Mouse (Mus musculus) layer of hippocampus, adult 8-10 months (tissue): ENCODE measurements at regions not wholly inside any gene's neighbourhood (a gene's known extent, or its start where the extent isn't known, plus 50 kb on each side); places are given as distances from the start of the nearest gene placed in this dataset.

ENCODE experiments used
- DNase-seq, 2 experiments: peaks; one replicate each; pipeline ENCODE4 v3.0.0; 2022; ENCODE audit warnings: low spot score in 2 of 2

DNA sequence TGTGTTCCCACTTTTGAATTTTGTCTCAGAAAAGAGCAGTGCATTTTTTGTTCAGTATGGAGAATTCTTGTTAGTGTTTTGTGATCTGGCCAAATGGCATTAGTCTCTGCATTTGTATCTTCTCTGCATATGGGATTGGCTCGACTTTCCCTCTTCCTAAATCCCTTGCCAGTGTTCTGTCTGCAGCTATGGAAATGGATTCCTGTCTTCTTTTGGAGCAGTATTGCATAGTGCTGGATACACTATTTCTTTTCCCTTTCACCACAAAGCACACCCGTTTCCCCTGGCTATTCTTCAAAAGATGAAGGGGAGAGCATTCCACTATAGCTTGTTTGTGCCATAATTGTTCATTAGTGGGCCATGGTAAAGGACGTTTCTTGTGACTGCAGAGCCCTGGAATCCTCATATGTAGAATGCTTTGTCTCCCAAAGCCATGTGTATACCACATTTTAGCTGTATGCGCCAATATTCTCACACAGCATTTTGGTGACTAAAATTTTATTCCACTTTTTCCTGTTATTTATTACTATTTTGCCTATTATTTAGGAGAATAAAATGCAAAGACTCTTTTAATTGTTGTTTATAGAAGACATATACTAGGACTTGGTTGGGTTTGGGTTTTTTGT is 197.8 kb downstream of the Hs3st1 start:
- no peak for DNase-seq

DNA sequence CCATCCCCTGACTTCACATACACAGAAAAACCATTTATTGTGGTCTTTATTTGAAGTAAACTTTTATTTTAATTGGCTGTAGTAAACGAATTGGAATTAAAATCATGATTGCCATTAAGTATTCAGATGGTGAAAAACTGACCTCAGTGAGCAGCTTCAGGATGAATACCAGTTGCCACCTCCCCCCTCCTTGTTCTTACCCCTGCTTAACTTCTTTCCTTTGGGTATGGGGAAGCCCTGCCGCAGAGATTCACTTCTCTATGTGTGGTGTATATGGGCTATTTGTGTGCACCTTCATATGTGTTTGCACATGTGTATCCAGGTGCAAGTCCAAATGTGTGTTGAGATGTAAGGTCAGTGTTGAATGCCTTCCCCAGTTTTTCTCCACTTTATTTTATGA is 218.2 kb downstream of the Hs3st1 start:
- DNase-seq = no peak

DNA sequence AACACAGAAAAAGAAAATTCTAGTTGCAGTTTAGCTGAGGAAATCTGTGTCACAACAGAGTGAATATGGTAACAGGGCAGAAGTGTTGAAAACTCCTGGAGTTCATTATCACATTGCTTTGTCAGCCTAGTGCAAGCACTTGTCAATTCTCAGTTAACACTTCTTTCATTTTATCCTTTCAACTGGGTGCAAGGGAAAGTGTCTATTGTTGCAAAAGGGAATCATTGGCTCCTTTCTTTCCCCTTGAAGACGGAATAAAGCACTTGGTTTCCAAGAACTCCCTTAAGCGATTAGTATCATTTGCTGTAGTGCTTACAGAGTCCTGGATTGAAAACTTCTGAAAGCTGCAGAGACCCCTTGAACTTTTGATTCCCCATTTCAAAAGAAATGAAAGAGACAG is 218.9 kb downstream of the Hs3st1 start:
- DNase-seq = no peak

DNA sequence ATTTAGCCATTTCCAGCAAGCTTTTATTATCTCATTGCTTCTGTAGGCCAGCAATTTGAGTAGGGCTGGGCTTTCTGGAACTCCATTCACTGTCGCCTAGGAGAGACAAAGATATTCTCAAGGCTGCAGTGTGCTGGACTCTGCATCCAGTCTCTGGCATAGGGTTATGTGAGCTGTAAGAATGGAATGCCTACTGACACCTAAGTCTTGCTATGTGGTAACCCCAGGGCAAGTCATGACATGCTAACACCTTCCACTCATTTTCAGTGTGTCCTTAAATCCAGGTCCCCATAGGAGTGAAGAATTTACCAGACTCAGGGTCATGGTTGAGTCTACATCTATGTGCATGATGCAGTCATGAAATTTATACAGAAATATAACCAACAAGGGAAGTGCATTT is 245.0 kb downstream of the Hs3st1 start:
- DNase-seq = no peak

DNA sequence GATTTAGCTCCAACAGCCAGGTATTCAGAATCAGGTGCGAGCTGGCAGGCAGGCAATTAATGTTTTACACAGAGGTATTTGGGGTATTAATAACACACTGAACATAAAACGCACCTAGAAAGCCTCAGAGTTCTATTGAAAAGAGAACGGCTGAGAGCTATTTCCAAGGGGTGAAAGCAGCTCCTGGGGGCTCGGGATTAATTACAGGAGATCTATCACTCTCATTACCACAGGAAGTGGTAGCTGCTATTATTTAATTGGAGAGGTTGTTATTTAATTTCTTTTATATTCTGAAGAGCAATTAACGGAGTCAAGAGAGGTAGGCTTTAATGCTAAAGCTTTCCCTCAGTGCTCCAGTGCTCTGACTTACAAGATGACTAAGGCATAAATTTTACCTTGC is 272.5 kb downstream of the Hs3st1 start:
- DNase-seq = no peak

DNA sequence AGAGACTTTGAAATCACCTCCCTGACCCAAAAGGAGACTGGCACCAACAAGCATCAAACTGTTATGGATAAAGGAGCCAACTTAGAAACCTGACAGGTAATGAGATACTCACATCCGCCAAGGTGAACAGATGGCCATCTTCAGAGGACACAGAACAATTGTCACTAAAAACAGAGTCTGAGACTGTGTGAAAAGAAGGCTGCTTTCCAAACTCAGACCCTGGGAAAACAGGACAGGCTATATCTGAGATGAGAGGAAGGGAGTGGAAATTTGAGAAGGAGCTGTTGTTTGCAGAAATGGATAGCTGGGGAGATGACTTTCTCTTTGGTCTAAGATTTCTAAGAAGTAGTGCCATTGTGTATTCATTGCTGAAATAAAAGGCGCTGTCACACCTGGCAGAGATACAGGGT is 297.2 kb downstream of the Hs3st1 start:
- no peak for DNase-seq

DNA sequence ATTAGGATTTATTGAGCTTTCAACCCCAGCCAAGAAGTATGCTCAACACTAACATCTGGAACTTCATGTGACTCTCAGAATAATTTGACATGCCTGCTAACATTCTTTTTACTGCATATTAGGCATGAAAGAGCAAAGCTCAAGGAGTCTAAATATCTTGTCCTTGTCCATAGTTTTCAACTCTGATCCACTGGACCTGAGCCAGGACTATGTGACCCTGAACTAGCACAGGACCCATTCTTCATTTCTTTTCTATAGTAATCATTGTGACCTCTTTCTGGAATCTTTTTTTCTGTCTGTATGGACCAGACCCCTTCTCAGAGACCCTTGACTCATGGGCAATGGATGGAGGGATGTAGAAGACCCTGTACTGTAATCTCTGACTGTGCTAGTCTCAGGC is 301.6 kb downstream of the Hs3st1 start:
- DNase-seq = no peak

DNA sequence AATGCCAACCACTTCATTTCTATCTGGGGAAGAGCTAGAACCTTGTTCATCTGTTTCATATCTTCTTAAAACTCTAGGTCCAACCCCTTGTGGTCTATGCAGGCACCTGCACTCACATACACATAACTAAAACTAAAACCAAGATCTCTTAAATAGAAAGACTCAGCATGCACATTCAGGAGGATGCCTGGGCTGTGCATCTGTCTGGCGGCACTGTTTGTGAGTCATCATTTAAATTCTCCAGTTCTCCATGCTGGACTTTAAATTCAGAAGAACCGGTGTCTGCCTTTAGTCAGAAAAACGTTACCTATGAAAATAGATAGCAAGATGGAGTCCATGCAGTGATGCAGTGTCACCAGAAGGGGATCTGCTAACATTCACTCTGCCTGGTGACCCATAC is 314.5 kb downstream of the Hs3st1 start:
- DNase-seq = no peak

DNA sequence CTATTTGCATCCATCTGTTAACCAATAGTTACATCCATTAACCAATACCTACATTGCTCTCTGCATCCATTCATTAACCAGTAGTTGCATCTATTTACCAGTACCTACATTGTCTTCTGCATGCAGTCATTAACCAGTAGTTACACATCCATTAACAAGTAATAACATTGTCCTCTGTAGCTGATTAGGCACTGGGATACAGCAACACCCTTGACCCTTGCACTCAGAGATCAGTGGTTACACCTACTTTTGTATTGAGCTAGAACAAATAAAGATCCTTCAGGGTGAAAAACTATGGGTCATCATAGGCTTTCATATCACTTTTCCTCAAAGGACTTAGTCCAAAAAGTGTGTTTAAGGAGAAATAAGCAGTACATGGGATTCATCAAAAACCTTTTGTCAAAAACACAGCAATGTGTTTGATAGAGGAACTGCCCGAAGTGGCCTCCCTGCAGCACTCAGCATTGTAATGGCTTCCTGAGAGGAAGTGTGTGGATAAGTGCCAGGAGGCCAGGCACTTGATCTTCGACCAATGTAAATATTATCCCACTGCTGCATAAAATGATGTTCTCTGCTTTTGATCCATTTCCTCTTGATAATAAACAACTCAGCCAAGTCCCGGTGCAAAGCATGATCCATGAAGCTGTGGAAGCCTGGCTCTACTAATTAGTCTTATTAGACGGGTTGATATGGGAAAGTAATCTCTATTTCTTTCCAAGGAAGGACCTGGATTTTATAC is 317.6 kb downstream of the Hs3st1 start:
- DNase-seq = no peak

DNA sequence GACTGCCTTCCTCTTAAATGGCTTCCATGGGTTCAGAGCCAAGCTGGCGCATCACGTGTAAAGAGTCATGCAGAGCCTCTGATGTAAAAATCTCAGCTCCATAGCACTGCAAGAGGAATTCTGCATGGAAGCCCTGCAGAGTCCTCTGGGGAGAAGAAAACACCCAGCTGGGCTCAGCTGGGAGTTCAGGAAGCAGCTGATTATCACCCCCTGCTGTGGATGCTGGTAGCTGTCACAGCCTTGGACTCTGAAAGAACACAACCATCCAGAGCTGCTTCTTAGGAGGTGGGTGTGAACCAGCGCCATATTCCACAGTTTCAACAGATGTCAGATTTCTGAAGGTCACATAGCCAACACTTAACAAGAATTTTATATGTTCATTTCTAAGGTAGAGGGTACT is 329.2 kb downstream of the Hs3st1 start:
- no peak for DNase-seq

DNA sequence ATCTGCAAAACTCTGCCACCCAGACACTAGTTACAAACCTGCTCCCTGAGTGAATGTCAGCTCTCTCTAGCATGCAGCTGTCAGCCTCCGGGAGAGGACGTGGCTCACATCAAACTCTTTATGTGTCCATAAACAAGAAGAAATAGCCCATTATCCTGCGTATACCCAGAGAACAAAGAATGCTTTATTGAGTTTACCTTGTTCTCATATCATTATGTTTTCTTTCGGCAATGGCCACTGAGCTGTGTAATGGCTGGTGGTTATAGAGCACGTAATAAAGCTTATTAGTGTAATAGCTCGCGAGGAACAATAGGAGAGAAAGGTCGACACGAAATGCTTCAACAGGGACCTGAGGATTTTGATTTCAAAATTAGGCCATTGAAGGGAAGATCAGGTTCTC is 331.6 kb downstream of the Hs3st1 start:
- no peak for DNase-seq

DNA sequence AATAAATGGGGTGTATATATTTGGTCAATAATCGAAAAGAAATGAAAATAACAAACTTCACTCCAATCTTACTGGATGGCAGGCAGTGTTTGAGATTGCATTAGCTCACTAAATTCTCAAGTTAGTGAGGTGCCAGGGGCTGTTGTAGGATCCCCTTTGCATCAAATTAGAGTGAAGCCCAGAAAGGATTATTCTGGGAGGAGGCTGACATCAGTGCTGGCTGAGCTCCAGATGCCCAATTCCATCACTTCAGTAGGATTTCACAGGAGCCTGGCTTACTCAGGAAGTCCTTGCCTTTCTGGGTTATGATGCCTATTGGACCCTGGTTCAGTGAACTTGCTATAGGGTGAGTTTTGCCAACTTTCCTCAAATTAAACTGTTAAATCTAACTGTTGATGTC is 336.5 kb downstream of the Hs3st1 start:
- DNase-seq = no peak

DNA sequence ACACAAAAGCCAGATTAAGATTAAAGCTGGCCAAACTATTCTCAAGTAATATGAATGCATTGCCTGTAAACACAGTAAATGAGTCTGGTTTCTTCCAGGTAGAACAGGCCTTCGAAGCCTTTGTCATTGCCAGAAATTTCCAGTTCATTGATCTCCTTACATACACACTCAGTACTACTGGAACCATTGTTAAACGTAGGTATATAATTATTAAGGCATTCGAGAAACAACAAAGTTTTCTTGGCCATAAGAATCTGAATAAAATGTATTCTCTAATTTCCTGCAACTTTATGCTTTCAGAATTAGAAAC is 337.5 kb downstream of the Hs3st1 start:
- no peak for DNase-seq

DNA sequence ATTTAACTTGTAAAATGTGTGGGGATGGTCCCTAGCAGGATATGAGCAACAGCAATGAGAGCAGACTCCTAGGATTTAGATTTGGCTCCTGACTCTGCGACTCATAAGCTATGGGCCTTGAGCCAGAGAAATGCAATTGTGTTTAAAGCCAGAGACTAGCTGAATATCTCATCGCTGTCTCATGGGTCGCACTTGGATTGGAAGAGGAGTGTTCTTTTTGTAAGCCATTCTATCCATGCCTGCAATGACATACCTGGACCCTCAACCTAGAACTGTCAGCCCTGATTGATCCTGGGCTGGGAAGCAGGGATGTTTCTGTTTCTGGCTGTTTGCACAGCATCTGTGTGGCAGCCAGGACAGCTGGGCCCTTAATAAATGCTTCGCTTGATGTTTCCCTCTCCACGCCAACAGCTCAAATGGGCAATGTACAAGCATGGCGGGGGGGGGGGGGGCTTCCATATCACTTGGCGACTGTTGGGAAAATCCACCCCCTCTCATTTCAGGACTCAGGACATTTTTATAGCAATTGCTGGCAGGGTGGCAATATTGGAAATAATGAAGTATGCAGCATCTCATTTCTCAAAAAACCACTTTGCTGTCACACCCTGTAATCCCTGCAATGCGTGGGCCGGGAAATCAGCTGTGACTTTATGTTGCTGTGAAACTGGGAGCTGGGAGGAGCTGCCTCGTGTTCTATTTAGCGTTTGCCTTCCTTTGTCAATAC is 338.0 kb downstream of the Hs3st1 start:
- DNase-seq = peak; percentile 41 to 58

DNA sequence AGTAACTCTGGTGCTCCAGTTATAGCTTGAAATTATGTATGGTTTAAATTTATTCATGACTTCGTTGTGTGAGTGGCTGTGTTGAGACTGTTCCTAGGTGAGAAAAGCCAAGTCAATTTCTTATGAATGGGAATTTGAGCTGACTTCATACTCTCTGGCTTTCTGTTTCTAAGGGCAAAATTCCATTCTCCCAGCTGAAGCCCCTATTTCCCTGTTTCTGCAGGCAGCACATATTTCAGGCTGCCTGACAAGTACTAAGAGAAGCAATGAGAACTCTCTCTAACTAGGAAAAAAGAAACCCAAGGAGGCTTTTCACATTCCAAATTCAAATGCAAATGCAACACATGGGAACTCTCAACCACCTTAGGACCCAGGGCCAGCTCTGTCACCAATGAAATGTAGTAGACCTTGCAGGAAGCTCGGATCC is 338.7 kb downstream of the Hs3st1 start:
- no peak for DNase-seq

DNA sequence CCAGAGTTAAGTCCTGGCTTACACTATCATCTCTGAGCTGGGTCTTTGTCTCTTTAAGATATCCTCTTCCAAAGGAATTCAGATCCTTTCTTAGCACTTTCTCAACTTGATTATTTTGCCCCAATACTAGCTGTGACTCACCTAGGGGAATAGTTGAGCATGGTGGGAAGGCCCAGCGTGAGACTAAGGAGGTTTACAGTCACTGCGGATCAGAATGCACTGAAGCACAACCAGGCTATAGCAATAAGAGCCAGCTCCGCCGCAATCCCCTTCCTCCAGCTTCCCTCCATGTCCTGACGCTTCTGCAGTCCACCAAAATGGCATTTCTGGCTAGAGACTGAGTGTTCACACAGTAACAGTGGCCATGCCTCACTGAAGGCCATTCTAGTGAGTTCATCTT is 342.5 kb downstream of the Hs3st1 start:
- DNase-seq = no peak

DNA sequence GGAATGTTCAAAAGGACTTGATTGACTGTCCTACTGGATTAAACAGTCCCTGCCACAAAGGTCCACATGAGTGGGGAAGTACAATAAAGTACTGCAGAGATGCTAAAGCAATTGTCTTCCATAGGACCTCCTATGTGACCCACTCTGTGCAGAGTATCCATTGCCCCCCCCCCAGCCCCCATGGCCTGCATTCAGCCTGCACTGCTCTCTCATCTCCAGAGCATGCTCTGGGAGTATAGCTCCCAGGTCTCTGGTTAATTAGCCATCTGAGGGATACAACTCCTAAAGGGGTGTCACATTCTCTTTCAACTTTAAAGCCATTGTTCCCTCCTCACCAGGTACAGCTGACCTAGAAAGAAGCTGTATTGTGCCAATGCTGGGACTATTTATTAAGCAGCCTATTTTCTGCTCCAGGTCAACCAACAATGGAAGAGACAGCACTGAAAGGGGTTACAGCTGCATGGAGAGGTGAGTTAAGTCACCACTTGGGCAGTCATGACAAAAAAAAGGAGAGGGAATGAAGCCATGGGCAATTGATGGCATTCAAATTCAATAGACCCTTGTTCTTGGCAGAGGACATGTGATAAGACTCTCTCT is 364.8 kb downstream of the Hs3st1 start:
- no peak for DNase-seq

DNA sequence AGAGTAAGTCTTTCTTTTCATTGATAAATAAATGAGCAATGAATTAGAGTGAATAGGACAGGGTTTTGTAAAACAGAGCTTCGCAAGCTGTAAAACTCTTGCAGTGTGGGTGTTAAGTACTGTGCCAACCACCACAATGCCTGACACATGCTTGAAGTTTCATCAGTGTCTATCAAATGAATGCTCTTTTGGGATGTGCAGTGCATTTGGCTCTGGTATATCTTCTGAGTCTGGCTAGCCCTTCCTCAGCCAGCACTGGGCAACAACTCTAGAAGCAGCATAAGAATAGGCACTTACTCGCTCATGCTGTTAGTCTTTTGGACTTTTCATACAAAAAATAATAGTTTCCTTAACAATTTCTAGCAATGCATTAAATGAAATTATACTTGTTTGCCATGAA is 370.9 kb downstream of the Hs3st1 start:
- DNase-seq = peak; percentile 4

DNA sequence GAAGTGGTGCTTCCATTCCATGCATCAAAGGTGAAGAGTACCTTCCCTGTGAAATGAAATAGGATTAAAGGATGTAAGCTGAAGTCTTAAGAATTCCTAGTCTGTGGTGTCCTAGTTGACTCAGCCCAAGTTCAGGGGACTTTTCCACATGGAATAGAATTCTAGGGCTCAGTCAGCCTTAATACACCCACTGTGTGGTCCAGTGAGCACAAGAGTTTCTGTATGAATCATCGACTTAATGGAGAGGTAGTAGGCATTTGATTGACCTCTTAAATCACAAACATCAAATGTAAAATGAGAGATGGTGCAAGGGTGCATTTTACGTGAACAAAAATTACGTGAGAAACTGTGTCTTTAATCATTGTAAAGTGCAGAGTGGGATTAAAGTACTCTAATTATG is 381.1 kb downstream of the Hs3st1 start:
- DNase-seq = no peak

DNA sequence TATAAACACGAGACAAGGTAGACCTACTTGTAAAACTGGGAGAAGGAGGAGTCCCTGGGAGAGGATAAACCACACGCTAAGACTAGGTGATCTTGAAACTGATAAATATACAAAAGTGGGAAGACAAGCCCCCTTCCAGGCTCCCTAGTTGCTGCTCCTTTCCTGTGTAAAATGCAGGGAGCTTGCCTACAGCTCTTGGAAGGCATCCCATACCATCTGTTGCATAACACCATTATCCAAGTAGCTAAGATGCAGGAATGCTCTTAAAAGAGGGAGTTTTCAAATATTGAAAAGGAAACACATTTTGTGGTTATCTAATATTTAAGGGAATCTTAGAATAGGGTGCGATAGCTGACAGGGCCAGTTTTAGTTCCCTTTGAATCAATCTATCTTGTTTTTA is 406.6 kb downstream of the Hs3st1 start:
- peak in 1 of 2 experiments; percentile 8 for DNase-seq

DNA sequence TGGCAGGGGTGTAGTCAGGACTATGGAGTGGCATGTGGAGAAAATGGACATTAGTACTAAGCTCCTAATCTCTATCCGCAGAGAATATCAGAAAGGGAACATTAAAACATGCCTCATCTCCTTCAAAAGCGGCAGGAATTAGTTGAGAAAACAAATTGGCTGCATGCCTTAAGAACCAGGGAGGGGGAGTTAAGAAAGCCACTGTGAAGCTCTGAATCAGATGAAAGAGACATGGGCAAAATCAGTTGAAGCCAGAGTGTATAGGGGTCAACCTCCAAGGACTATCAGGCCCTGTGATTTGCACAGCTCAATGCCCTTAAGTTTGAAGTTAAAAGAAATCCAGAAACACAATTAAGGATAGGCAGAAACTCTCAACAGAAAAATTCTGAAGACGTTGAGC is 408.3 kb downstream of the Hs3st1 start:
- no peak for DNase-seq

DNA sequence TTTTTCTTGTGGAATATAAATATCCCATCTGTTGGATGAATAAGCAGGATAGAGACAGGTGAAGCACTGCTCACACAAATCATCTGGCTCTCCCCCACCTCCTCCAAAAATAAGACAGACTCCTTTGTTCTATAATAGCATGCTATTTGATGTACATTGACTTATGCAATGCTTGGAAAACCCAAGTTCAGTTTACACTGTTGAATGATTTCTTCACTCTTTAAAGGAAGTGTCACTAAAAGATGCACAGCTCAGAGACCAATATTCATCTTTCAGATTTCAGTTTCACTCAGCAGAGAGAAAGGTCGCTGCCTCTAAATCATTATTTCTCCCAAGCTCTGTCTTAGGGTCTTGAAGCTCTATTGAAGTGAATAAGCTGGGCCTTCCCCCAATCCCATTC is 417.4 kb downstream of the Hs3st1 start:
- no peak for DNase-seq
